Mouse (Mus musculus): Measurements from ENCODE around the gene Zfp280c.

Zfp280c gene

GRCm38 (mm10) chrX:48493763-48494162 lies 100.5 kb downstream of the Zfp280c start:
- DNase-seq (ENCODE audit: low read depth in 2 of 2, low spot score in 2 of 2) = no peak

All from CD8-positive naive resting alpha-beta T cell, adult 2 months (primary cell).